In genomic region chr7:64840946-64841659, GRCm38 (mm10) we compare ENCODE assay signal across 13 mouse cellular contexts. TPM values are rescaled to one million over a fixed set of nuclear protein-coding genes. Genes with fewer than 3 reads are reported as not detected.
DNase-seq lines count a peak whose midpoint lies in the region; ATAC-seq lines count a peak whose summit lies in the region.
"Had no signal": no experiment of that assay in that cellular context is flagged by ENCODE, and none has a peak within 500 bp of the region (broad histone marks: within the 10 kb centered on the region; RNA-seq: fewer than 3 reads in every experiment).

No protein-coding gene starts in this region.

- peak overlapping the region; percentile 52 for H3K27ac ChIP-seq in midbrain, embryonic 14.5 days (replicated peaks; ENCODE audit: low read depth, low read length)
- H3K27ac ChIP-seq: embryonic facial prominence, embryonic 13.5 days; limb, embryonic 12.5 days had no signal

- peak overlapping the region; percentile 21; the same call in 1 of the 2 replicates for H3K4me2 ChIP-seq in midbrain, embryonic 14.5 days (ENCODE audit: low read length)

- DNase-seq in R1 (ENCODE audit: low read depth, low spot score) = peak; percentile 51
- peak; percentile 80 for DNase-seq in embryo, embryonic 10.5 days (ENCODE audit: low spot score)
- peak; percentile 23 for DNase-seq in forelimb bud, embryonic 11.5 days (ENCODE audit: low read depth, low spot score)
- DNase-seq in midbrain, embryonic 14.5 days = peak; percentile 60
- DNase-seq in urinary bladder, adult 18-20 months (ENCODE audit: low spot score in 2 of 2) = no peak
- DNase-seq in thymus, postnatal 25 days = no peak
- DNase-seq in gastrocnemius, postnatal 10 days = no peak
- no peak for DNase-seq in yolk sac, embryonic 10.5 days (ENCODE audit: low spot score)
- DNase-seq: kidney, postnatal 25 days had no signal

- peaks cover 17% of the 10 kb centered on the region for H3K4me1 ChIP-seq in midbrain, embryonic 14.5 days (ENCODE audit: control insufficient read depth, insufficient read depth, low read length)

- no peaks in the 10 kb centered on the region for H3K36me3 ChIP-seq in midbrain, embryonic 14.5 days (ENCODE audit: control insufficient read depth, insufficient read depth, low read length)
- H3K36me3 ChIP-seq: embryonic facial prominence, embryonic 13.5 days; limb, embryonic 12.5 days had no signal

- WGBS in midbrain, embryonic 14.5 days = 18% methylated on average over 10 of the region's 10 CpGs

- ATAC-seq in midbrain, embryonic 14.5 days (ENCODE audit: low FRiP score, low TSS enrichment) = 0 out of 2 replicates have a peak, but pooled peaks have one; percentile 48
- ATAC-seq: activated CD4-positive, CD25-positive, alpha-beta regulatory T cell, adult 4 months had no signal

- no peak overlapping the region for H3K9ac ChIP-seq in midbrain, embryonic 14.5 days (replicated peaks; ENCODE audit: low read length)

- H3K27me3 ChIP-seq in midbrain, embryonic 14.5 days (ENCODE audit: control insufficient read depth, insufficient read depth, low read length) = no peaks in the 10 kb centered on the region
- H3K27me3 ChIP-seq: limb, embryonic 12.5 days had no signal

- no peaks in the 10 kb centered on the region for H3K9me3 ChIP-seq in midbrain, embryonic 14.5 days (ENCODE audit: control insufficient read depth, low read length)
- H3K9me3 ChIP-seq: embryonic facial prominence, embryonic 13.5 days; limb, embryonic 12.5 days had no signal

- H3K4me3 ChIP-seq in midbrain, embryonic 14.5 days (replicated peaks; ENCODE audit: low read depth, low read length) = no peak overlapping the region
- H3K4me3 ChIP-seq: myocyte had no signal

RNA-seq across cellular contexts. Expression of gene Nsmce3, which starts 31.7 kb away (rescaled TPM):
- 10.7 and 12.3 TPM in 2 replicates for polyA plus RNA-seq in midbrain, embryonic 14.5 days (2014; fragmentation: Nextera tagmentation; extraction: Ambion mirVana)
- 1 to 10 TPM; 3.8 to 4.4 TPM for total RNA-seq in gastrocnemius, postnatal 10 days (2021)

Comparison
In these comparisons a context has a peak if more than half of its experiments do, and no peak if none do; other contexts are left out.
1. DNase-seq: peak in R1 (single experiment), embryo, embryonic 10.5 days (single experiment), forelimb bud, embryonic 11.5 days (single experiment) and midbrain, embryonic 14.5 days (single experiment); none in urinary bladder, adult 18-20 months (0 of 2), thymus, postnatal 25 days (single experiment), gastrocnemius, postnatal 10 days (single experiment) and yolk sac, embryonic 10.5 days (single experiment).